Mouse (Mus musculus): ENCODE measurements around the gene Plpp1.
A peak's percentile ranks its signal among the peaks of the same experiment; 100 is the strongest.

Gene Plpp1

DNA sequence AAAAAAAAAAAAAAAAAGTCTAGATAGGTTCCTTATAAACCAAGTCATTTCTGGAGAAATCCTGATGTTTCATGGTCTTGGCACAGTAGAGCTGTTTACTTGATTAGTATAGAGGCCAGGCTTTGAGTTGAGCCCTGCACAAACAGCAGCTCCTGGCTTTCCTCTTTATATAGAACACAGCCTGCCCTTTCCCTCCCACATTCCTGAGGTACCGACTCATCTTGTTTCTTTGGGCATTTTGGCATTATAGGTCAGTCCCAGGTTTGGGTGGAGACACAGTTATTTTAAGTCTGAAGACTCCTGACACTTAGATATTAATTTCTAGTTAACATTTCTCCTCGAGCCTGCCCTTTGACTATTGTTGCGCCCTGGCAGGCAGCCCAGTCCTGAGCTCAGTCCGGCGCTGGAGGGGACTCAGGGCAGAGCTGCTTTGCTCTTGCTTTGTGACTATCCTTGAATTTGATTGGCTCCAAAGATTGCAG is 61.3 kb downstream of the Plpp1 start:
- DNase-seq (ENCODE audit: low spot score), result peak; percentile 27

DNA sequence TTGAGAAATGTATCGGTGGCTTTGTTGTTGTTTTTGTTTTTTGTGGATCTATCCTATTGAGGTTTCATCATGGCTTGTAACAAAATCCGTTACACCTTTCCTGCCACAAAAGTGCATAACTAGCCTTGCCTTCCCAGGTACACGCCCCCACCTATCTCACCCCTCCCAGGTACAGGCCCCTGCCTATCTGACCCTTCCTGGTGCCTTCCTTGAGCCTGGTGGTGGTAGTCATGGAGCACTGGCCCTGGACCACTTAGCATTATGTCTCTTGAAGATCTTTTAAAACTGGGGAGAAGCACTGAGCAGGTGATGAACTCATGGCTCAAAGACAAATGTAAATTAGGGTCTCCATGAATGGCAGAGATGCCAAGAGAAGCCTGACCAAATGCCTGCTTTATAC is 61.8 kb downstream of the Plpp1 start:
- DNase-seq (ENCODE audit: low spot score), result no peak

DNA sequence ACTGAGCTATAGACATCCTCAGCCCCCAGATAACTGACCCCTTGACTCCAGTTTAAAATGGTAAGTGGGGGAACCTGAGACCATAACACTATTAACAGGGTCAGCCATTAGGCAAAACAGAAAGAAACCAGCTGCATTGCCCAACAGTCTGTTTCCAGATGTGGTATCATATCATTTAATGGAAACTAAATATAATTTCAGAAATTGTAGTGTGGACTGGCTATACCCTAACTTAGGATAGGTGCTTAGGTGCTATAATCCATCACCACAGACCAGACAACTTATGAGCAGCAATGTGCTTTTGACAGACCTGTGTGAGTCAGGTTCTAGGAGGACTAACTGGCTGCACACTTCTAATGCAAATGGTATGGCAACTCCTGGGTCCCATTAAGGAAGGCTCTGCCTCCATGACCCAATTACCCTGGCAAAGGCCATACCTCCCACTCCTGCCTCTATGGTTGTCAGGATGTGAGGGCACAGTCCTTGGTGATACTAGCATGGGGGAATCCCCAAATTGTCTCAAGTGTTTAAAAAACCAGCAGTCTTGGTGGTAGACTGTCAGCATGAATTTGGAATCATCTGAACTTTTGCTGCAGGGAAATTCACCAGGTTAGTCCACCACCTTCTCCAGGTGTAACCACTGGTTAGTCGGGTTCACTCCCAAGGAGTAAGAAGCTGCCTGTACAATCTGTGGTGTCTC is 62.5 kb downstream of the Plpp1 start:
- DNase-seq (ENCODE audit: low spot score), result no peak

DNA sequence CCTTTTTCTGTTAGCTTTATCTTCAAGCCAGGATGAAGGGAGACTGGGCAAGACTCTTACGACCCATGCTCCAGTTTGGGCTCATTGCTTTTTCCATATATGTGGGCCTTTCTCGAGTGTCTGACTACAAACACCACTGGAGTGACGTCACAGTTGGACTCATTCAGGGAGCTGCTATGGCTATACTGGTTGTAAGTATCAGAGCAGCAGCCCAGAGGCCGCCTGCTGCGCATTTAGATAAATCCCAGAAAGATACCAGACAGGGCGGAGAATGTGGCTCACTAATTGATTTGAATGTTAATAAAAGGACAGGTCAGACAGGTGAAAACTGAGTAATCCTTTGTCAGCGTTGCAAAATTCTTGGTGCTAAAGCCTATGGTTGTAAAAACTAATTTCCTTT is 66.2 kb downstream of the Plpp1 start:
- no peak for DNase-seq (ENCODE audit: low spot score)

DNA sequence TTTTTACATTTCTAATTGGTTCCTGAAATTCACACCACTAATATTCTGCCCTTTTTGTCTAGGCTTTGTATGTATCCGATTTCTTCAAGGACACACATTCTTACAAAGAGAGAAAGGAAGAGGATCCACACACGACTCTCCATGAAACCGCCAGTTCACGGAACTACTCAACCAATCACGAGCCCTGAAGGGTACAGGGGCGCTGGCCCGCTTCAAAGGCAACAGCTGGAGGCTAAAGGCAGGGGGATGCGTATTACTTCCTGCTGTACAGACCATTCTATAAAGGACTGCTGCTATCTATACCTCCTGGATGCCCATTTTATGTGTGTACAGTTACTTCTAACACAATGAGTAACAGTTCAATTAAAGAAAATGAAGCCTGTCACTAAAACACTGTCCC is 66.8 kb downstream of the Plpp1 start:
- DNase-seq (ENCODE audit: low spot score), result no peak

DNA sequence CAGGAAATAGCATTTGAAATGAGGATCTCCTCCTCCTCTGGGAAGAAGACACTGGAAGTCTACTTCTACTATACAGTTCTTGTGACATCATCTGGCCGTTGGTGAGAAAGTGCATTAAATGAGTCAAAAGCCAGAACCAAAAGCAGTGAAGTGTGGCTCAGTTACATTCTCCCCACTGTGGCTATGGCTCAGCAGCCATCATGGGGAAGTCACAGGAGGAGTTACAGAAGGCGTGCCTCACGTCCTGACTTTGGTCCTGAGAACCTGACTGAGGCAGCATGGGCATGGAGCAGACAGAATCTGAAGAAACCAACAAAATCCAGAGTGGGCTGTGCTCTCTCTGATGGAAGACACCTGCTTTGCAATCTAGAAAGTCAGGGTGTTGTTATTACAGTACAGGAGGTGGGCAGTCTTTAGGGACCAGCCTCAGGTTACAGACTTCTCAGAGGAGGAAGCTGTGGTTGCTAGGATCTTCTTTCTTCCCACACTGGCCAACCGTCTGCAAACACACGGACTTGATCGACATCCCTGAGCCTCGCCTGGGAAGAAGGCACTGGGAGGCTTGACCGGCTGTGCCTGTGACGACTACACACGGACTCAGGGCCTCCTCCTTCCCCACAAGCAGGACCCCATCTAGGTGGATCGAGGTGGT is 69.6 kb downstream of the Plpp1 start:
- DNase-seq (ENCODE audit: low spot score), result no peak

DNA sequence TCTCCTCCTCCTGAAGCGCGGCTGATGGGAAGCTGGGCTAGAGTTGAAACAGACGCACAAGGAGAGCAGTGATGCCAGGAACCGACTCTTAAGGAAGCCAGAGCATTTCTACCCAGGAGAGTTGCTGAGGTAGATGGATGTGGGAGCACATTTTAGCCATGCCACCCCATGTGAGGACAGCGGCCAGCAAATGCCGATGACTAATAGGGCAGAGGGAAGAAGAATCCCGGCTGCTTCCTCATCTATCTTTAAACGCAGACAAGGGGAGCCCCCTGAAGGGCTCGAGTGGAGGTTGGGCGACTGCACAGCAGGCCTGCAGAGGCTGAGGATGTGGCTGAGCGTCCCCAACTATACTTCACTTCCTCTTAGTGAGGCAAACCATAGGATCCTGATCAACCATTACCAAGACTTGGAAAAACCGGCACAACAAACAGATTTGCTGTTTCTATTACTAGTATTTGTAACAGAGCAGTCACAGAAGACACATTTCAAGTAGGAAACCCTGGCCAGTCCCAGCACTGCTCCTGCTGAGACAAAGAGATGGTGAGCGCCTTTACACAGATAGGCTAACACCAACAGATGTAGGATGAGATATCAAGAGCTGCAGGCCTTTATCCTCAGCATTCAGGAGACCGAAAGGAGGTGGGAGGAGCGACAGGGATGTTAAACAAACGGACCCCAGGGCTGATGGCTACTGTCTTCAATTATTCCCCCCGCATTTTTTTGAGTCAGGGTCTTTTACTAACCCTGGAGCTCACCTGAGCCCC is 71.1 kb downstream of the Plpp1 start:
- peak; percentile 18 for DNase-seq (ENCODE audit: low spot score)

DNA sequence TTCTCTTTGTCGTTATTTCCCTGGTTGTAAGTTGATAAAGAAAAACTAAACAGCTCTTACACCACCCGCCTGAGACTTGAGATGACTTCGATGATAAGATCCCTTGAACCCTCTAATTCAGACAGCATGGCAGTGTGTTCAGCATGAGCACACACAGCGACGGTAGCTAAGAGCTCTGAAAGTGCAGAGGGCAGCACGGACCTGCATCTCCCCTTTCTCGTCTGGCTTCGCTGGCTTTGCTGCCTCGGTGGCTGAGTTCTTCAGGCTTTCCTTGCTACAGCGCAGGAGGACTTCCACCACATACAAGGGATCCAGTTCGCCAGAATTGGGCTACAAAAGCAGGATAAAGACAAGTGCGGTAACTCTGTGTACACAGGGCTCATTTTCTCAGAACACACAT is 86.6 kb downstream of the Plpp1 start:
- no peak for DNase-seq (ENCODE audit: low spot score)

DNA sequence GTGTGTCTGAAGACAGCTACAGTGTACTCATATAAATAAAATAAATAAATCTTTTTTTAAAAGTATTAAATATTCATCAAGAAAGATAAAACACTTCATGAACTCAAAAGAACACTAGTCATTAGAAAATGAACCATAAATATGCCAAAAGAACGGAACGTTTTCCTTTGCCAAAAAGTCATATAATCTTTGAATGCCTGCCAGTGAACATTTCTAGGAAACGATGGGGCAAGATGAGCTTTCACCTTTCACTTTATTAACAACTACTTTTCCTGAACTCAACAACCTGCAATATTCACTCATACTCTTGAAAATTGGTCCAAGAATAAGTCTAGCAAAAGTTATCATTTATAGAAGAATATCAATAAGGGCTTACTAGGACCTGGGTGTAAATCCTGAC is 101.6 kb downstream of the Plpp1 start:
- DNase-seq (ENCODE audit: low spot score), result no peak

DNA sequence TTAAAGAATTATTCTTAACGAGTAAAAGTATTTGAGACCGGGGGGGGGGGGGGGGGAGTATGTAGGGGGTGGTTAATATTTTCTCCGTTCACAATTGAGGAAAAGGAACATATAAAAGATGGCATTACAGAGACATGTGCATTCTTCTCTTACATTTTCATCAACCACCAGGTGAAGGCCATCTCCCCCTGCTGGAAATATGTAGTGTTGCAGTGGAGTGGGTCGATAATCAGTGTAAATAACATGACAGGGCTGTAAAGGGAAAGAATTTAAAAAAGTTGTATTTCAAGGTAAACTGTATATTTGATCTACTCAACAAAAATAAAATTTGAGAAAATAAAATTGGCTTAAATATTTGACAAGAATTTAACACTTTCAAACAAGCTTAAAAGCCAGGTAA is 109.1 kb downstream of the Plpp1 start:
- DNase-seq (ENCODE audit: low spot score), result peak; percentile 46

DNA sequence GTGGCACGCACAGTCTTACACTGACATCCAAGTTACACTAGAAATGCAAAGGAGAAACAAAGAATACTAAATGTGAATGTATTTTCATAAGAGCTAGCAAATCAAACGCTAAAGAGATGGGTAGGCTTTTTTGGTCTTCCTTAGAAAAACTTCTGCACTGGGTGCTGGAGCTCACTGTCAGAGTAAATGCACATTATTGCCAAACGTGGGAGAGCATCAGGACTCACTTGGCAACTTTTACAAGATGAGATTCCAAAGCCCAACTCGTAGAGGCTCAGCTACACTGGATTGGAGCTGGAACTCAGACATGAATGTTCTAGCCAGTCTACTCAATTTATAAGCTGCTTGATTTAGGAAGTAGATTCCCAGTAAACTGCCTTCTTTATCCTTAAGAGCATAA is 109.8 kb downstream of the Plpp1 start:
- DNase-seq (ENCODE audit: low spot score), result no peak

Data from urinary bladder, postnatal 14 days (tissue).